Mouse (Mus musculus) liver, embryonic 11.5 days (tissue): ENCODE measurements at regions not wholly inside any gene's neighbourhood (a gene's known extent, or its start where the extent isn't known, plus 50 kb on each side); places are given as distances from the start of the nearest gene placed in this dataset.

Experiments used
- ATAC-seq: fragments of 200-750 bp; cut with Nextera tagmentation; replicated peaks from 2 replicates; pipeline ENCODE4 v1.8.0; 2017; ENCODE audit warnings: moderate number of reproducible peaks, mild to moderate bottlenecking, moderate TSS enrichment, moderate library complexity; ENCODE audit not compliant: low FRiP score
- DNase-seq: peaks from one replicate; pipeline ENCODE4 v3.0.0-alpha.2; 2017; ENCODE audit warnings: low spot score
- H3K27ac ChIP-seq: fragments of 300-500 bp; sonication (generic); 2 replicates; pipeline ENCODE4 v1.5.1; 2014; ENCODE audit warnings: mild to moderate bottlenecking, low read depth, low read length, control low read depth
- H3K27me3 ChIP-seq: fragments of 300-500 bp; sonication (generic); replicated peaks from 2 replicates; pipeline ENCODE4 v1.6.1; 2014; ENCODE audit warnings: low read length, mixed read lengths; ENCODE audit not compliant: control insufficient read depth, insufficient read depth
- H3K36me3 ChIP-seq: fragments of 300-500 bp; sonication (generic); 2 replicates; pipeline ENCODE4 v1.6.1; 2014; ENCODE audit warnings: mild to moderate bottlenecking, low read length, moderate library complexity, mixed read lengths; ENCODE audit not compliant: control insufficient read depth, insufficient read depth
- H3K4me1 ChIP-seq: fragments of 300-500 bp; sonication (generic); replicated peaks from 2 replicates; pipeline ENCODE4 v1.6.1; 2014; ENCODE audit warnings: low read length, mixed read lengths; ENCODE audit not compliant: control insufficient read depth, insufficient read depth
- H3K4me2 ChIP-seq: fragments of 300-500 bp; sonication (generic); 2 replicates; pipeline ENCODE4 v1.6.1; 2014; ENCODE audit warnings: mild to moderate bottlenecking, control low read depth, moderate library complexity
- H3K4me3 ChIP-seq: fragments of 300-500 bp; sonication (generic); 2 replicates; pipeline ENCODE4 v1.5.1; 2014; ENCODE audit warnings: low read depth, low read length, control low read depth
- H3K9ac ChIP-seq: fragments of 300-500 bp; sonication (generic); 2 replicates; pipeline ENCODE4 v1.6.1; 2014; ENCODE audit warnings: low read depth, low read length, control low read depth
- H3K9me3 ChIP-seq: fragments of 300-500 bp; sonication (generic); 2 replicates; pipeline ENCODE4 v1.6.1; 2016; ENCODE audit warnings: low read length, inconsistent platforms, mixed read lengths; ENCODE audit not compliant: control insufficient read depth
- WGBS: fragments of 180-500 bp; shearing (Covaris S2); extraction: QIAGEN DNeasy Blood & Tissue Kit; methylation state at CpG from one replicate; pipeline ENCODE4 v1.1.7; 2014; 5-methylcytosine and 5-hydroxymethylcytosine counted together

- Histone ChIP-seq H3K4me2 (no peak overlapping the region), H3K9me3 (no peaks in the 10 kb centered on the region), H3K27me3 (no peaks in the 10 kb centered on the region), H3K9ac (no peak overlapping the region), H3K27ac (no peak overlapping the region), H3K4me1 (no peaks in the 10 kb centered on the region; the same call in 1 of the 2 replicates), H3K4me3 (no peak overlapping the region), H3K36me3 (no peaks in the 10 kb centered on the region)
- WGBS = 62% methylated on average over 9 of the region's 9 CpGs
- no peak for DNase-seq
- ATAC-seq = no peak
Measured at GRCm38 (mm10) chr16:44633059-44633667, 74.5 kb upstream of the Boc start.

- no peaks in the 10 kb centered on the region for H3K36me3 ChIP-seq
- no peaks in the 10 kb centered on the region; the same call in 1 of the 2 replicates for H3K4me1 ChIP-seq
- no peaks in the 10 kb centered on the region for H3K27me3 ChIP-seq
- H3K4me3 ChIP-seq = no peak overlapping the region
- no peak for ATAC-seq
- DNase-seq = no peak
- WGBS = 47% methylated on average over 9 of the region's 9 CpGs
- no peak overlapping the region for H3K4me2 ChIP-seq
- no peak overlapping the region for H3K27ac ChIP-seq
- H3K9ac ChIP-seq = no peak overlapping the region
- H3K9me3 ChIP-seq = no peaks in the 10 kb centered on the region
Measured at GRCm38 (mm10) chr16:44632330-44633058, 73.8 kb upstream of the Boc start.

- H3K4me2 ChIP-seq = no peak overlapping the region
- H3K36me3 ChIP-seq = no peaks in the 10 kb centered on the region
- H3K9ac ChIP-seq = no peak overlapping the region
- ATAC-seq (no peak), DNase-seq (no peak)
- no peak overlapping the region for H3K4me3 ChIP-seq
- H3K27me3 ChIP-seq = no peaks in the 10 kb centered on the region
- no peaks in the 10 kb centered on the region; the same call in 1 of the 2 replicates for H3K4me1 ChIP-seq
- WGBS = 67% methylated on average over 4 of the region's 4 CpGs
- no peak overlapping the region for H3K27ac ChIP-seq
- no peaks in the 10 kb centered on the region for H3K9me3 ChIP-seq
Measured at GRCm38 (mm10) chr16:44631357-44632053, 72.8 kb upstream of the Boc start.

GRCm38 (mm10) chr16:44630861-44631260, 72.2 kb upstream of the Boc start:
- no peak for ATAC-seq

GRCm38 (mm10) chr16:44630426-44630825, 71.7 kb upstream of the Boc start:
- 62% methylated on average over 9 of the region's 9 CpGs for WGBS
- no peak for ATAC-seq
- H3K9me3 ChIP-seq = no peaks in the 10 kb centered on the region

More at GRCm38 (mm10) chr16:44630861-44631260, 72.2 kb upstream of the Boc start:
- no peaks in the 10 kb centered on the region for H3K36me3 ChIP-seq
- H3K9ac ChIP-seq = no peak overlapping the region
- no peaks in the 10 kb centered on the region; the same call in 1 of the 2 replicates for H3K4me1 ChIP-seq
- H3K27me3 ChIP-seq = no peaks in the 10 kb centered on the region
- no peak overlapping the region for H3K4me3 ChIP-seq
- no peaks in the 10 kb centered on the region for H3K9me3 ChIP-seq
- H3K4me2 ChIP-seq = no peak overlapping the region
- no peak for DNase-seq
- no peak overlapping the region for H3K27ac ChIP-seq
- WGBS = 75% methylated on average over 9 of the region's 9 CpGs

GRCm38 (mm10) chr16:44629296-44630275, 70.9 kb upstream of the Boc start:
- H3K36me3 ChIP-seq = no peaks in the 10 kb centered on the region
- ATAC-seq (no peak), DNase-seq (no peak)
- 50% methylated on average over 8 of the region's 8 CpGs for WGBS
- H3K4me2 ChIP-seq = no peak overlapping the region
- H3K4me1 ChIP-seq = no peaks in the 10 kb centered on the region; the same call in 1 of the 2 replicates
- no peak overlapping the region for H3K9ac ChIP-seq
- peak overlapping the region; percentile 25; the same call in 1 of the 2 replicates for H3K27ac ChIP-seq
- H3K4me3 ChIP-seq = no peak overlapping the region
- H3K9me3 ChIP-seq = no peaks in the 10 kb centered on the region
- H3K27me3 ChIP-seq = no peaks in the 10 kb centered on the region

More at GRCm38 (mm10) chr16:44630426-44630825, 71.7 kb upstream of the Boc start:
- Histone ChIP-seq H3K27ac (peak overlapping the region; percentile 25; the same call in 1 of the 2 replicates), H3K27me3 (no peaks in the 10 kb centered on the region), H3K4me2 (no peak overlapping the region), H3K36me3 (no peaks in the 10 kb centered on the region), H3K4me3 (no peak overlapping the region), H3K9ac (no peak overlapping the region), H3K4me1 (no peaks in the 10 kb centered on the region; the same call in 1 of the 2 replicates)
- DNase-seq = no peak

GRCm38 (mm10) chr16:44625871-44626293, 67.2 kb upstream of the Boc start:
- Histone ChIP-seq H3K9me3 (no peaks in the 10 kb centered on the region), H3K27ac (no peak overlapping the region), H3K4me3 (no peak overlapping the region), H3K9ac (no peak overlapping the region), H3K27me3 (no peaks in the 10 kb centered on the region), H3K4me2 (no peak overlapping the region), H3K4me1 (no peaks in the 10 kb centered on the region), H3K36me3 (no peaks in the 10 kb centered on the region)
- DNase-seq (no peak), ATAC-seq (no peak)
- WGBS = 71% methylated on average over 3 of the region's 3 CpGs

GRCm38 (mm10) chr16:44625108-44625616, 66.5 kb upstream of the Boc start:
- Histone ChIP-seq H3K36me3 (no peaks in the 10 kb centered on the region), H3K27me3 (no peaks in the 10 kb centered on the region), H3K27ac (no peak overlapping the region), H3K4me3 (no peak overlapping the region), H3K9ac (no peak overlapping the region), H3K4me2 (no peak overlapping the region), H3K4me1 (no peaks in the 10 kb centered on the region), H3K9me3 (no peaks in the 10 kb centered on the region)
- ATAC-seq (no peak), DNase-seq (no peak)
- 77% methylated on average over 6 of the region's 6 CpGs for WGBS
